Mouse (Mus musculus): ENCODE data around the gene Clba1. TPM values are rescaled to one million over a fixed set of nuclear protein-coding genes. Genes with fewer than 3 reads are reported as not detected.

The Clba1 gene
- total RNA-seq (2021): 1 to 10 TPM; 1.5 to 1.9 TPM

DNA sequence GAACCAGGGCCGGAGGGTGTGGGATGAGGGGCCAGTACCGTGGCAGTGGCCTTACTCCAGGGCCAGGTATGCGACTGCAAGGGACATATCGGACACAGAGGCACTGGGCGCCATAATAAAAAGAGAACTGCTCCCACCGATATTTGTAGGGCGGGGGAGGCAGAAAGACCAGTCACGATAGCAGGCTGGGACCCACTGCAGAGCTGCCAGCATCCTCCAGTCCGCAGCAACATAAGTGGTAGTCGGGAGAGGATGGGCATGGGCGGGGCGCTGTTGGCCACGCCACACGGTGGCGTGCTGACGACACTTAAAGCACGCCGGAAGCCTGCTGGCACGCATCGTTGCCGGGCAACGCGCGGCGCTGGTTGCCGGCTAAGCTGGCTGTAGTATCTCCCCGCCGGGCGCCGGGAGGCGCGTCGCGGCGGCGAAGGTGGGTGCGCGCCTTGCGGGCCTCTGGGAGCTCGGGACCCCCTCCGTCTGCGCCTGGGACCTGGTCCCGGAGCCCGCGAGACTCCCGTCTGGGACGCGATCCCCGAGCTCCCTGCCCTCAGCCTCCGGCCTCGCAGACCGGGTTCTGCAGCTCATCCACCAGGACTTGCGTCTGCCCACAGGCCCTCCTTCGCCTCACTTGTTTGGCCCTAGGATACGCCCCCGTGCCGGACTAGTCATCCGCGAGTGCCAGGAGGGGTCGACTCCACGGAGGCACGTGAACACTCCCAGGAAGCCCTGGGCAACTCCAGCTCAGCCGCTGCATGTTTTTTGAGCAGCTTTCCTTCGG, at the start of gene Clba1:
TSS of gene Clba1 (plus strand) at position 351 of the 778 bp plus-strand sequence.
- intact Hi-C loops (cut with DNase I): no loop called here
- DNase-seq (ENCODE audit: low spot score): peak; percentile 84

DNA sequence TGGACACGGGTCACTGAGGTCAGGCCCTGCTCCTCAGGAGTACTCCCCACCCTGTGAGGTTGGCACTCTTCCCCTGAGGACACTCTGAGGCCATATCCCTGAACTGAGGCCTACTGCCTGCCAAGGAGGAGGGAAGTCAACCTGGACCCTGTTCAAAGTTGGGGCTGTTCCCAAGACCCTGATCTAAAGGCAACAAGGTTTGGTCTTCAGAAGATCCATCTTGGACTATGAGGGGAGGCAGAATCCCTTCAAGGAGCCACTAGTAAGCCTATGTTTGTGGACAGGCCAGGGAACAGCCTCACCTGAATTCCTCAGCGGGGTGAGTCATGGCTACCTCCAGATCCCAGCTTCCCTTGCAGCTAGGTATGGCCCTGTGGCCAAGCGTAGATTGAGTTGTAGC, 49.3 kb upstream of the Clba1 start:
- intact Hi-C loops (cut with DNase I): no loop called here
- no peak for DNase-seq (ENCODE audit: low spot score)

DNA sequence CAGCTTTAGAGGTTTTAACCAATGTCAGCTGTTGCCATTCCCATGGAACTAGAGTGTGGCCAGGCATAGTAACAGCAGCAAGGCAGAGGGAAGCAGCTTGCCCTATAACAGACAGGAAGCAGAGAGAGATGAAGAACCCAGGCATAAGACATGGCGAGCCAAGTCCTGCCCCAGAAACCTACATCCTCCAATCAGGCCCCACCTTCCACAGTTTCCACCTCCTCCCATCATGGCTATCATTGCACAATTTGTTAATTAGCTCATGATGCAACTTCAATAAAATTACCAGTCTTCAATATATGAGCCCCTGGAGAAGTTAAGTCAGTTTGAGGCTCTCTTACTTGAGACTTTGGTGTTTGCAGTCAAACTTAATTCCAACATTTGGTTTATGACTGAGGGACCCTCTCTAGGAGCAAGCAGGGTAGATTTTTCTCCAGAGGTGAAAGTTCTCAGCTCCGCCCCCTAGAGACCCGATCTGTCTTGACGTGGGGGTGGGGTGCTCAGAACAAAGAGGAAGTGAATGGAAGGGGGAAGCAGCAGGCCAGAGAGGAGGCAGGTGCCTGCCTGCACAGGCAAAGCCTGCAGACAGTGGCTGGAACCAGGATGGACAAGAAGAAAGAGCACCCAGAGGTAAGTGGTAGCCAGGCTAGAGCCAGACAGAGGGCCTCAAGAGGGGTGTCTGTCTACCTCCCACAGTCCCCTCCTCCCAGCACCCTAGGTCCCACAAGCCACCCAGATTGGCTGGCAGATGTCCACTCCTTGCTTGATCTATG, 48.4 kb upstream of the Clba1 start, which contains the start of gene Pld4:
TSS of gene Pld4 (plus strand) at position 502 of the 773 bp plus-strand sequence.
- DNase-seq (ENCODE audit: low spot score): peak; percentile 10
- intact Hi-C loops (cut with DNase I): no loop called here

DNA sequence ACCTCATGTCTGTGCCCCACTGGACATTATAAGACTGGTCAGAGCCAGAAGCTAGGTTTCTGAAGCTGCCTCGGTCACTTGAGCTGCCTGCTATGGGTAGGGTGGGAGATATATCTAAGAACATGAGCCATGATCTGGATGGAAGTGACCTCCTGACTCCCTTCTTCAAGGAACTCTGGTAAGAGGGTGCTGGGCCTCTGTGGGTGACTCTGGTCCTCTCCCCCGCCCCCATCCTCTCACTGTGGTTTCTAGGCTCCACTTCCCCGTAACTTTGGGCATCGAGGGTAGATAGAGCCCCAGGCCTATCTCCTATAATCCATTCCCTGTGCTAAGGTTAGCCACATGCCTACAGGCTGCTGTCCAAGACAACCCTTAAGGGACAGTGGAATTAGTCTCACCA, 47.3 kb upstream of the Clba1 start:
- no peak for DNase-seq (ENCODE audit: low spot score)
- intact Hi-C loops (cut with DNase I): no loop called here

DNA sequence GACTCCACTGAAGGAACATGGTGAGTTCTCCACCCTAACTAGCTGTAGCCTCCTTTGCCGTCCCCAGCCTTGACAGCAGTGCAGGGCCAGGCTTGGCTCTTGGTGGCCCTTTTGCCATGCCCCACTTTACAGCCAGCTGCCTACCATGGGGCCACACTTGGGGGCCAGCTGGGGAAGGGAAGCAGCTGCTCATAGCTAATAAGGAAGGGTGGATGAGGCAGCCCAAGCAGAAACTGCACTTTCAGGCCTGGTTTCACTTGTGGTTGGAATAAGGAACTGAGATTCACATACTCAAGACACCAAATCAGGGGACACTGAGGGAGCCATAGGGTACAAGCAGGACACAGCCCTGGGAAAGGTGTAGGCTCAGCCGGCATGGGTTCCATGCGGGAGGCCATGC, 46.7 kb upstream of the Clba1 start:
- intact Hi-C loops (cut with DNase I): no loop called here
- DNase-seq (ENCODE audit: low spot score): peak; percentile 17

DNA sequence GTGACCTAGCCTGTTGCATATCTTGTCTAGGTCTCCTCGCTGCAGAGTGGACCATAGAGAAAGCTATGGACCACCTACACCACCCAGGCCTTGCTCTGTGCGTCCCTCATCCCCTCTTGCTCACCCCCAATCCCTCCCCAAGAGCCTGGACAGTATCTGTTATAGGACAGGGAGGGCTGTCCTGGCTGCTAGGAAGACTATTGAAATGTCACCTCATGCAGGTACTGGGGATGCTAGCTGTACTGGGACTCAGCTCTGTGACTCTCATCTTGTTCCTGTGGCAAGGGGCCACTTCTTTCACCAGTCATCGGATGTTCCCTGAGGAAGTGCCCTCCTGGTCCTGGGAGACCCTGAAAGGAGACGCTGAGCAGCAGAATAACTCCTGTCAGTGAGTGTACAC, 45.6 kb upstream of the Clba1 start:
- intact Hi-C loops (cut with DNase I): no loop called here
- DNase-seq (ENCODE audit: low spot score): no peak

DNA sequence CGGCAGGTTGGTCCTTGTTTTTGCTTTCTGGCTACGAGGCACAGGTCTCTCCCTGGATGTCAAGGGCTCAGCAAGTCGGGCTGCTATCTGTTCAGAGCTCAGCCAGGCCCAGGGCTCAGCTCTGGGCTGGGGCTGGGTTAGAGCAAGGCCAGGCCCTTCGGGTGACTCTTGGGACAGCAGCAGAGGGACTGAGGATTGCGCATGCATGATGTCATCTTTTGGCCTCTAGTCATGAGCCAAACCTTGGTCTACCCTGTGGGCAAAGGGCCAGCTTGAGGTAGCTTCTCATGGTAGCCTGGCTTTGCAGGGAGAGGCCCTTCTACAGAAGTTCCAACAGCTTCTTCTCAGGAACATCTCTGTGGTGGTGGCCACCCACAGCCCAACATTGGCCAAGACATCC, 44.6 kb upstream of the Clba1 start:
- intact Hi-C loops (cut with DNase I): no loop called here
- no peak for DNase-seq (ENCODE audit: low spot score)

DNA sequence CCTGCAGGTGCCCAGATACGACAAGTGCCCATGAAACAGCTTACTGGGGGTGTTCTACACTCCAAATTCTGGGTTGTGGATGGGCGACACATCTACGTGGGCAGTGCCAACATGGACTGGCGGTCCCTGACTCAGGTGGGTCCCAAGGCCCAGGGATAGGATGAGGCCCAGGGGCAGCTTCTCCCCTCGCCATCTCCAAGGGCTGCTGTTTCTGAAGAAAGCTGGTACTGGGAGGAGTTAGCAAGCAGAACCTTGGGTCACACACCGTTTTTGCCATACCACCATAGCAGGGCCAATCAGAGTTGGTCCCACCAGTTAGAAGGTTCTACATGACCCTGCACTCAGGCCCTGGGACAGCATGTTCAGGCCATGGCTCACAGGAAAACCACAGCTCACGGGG, 43.7 kb upstream of the Clba1 start:
- DNase-seq (ENCODE audit: low spot score): no peak
- intact Hi-C loops (cut with DNase I): no loop called here

DNA sequence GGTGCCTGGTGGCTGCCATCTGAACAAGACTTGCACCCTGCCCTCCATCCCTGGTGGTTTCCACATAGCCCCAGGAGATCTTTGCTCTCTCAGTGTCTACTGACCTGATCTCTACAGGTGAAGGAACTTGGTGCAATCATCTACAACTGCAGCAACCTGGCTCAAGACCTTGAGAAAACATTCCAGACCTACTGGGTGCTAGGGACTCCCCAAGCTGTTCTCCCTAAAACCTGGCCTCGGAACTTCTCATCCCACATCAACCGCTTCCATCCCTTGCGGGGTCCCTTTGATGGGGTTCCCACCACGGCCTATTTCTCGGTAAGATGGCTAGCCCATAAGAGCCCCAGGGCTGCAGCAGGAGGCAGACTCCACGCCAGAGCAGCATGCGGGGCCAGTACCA, 42.2 kb upstream of the Clba1 start:
- DNase-seq (ENCODE audit: low spot score): no peak
- intact Hi-C loops (cut with DNase I): no loop called here

DNA sequence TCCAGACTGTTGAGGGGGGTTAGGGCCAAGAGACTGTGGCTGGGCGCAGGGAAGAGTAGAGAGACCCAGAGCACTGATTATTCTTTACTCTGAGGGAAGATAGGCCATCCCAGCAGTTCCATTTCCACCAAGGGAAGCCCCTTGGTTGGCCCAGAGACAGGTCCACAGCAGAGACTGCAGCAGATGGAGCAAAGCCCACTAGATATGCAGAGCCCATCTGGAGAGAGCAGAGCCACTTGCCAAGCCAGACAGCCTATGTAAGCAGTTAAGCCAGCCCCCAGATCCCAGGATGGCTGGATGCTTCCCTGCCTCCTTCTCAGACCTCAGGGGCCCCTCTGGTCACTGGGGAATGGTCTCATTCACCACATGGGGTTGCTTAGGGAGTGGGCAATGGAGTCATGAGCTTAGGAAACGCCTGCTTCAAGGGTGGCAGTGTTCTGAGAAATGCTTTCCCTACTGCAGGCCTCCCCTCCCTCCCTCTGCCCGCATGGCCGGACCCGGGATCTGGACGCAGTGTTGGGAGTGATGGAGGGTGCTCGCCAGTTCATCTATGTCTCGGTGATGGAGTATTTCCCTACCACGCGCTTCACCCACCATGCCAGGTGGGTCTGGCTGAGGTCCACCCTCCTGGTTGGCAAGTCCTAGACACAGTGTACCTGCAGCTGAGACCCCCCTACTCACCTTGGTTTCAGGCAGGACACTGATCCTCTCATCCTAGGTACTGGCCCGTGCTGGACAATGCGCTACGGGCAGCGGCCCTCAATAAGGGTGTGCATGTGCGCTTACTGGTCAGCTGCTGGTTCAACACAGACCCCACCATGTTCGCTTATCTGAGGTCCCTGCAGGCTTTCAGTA, 41.5 kb upstream of the Clba1 start:
- intact Hi-C loops (cut with DNase I): no loop called here
- no peak for DNase-seq (ENCODE audit: low spot score)

DNA sequence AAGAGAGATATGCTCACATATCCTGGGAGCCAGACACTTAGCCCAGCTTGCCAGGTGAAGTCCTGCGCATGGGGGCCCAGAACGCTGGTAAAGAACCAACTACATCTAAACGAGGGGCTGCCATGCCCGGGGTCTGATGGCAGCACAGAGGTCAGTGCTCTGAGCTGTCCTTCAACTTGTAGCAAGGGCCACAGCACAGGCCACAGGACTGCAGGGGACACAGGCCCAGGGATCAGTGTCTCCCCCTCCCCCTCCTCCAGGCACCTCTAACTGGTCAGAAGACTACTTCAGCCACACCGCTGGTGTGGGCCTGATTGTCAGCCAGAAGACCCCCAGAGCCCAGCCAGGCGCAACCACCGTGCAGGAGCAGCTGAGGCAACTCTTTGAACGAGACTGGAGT, 40.6 kb upstream of the Clba1 start:
- DNase-seq (ENCODE audit: low spot score): no peak
- intact Hi-C loops (cut with DNase I): no loop called here

DNA sequence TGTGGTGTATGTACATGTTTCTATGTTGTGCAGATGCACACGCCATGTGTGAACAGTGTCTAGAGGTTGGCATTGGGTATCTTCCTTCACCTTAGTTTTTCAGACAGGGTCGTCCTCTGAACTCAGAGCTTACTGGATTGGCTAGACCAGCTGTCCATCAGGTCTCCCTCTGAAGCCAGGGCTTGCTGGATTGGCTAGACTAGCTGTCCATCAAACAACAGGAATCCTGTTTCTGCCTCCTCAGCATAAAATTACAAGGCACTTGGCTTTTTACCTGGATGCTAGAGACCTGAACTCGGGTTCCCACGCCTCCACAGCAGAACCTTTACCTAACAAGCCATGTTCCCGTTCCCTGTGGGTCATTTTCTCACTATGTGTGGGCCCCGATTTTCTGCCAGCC, 39.7 kb upstream of the Clba1 start:
- intact Hi-C loops (cut with DNase I): no loop called here
- DNase-seq (ENCODE audit: low spot score): no peak

DNA sequence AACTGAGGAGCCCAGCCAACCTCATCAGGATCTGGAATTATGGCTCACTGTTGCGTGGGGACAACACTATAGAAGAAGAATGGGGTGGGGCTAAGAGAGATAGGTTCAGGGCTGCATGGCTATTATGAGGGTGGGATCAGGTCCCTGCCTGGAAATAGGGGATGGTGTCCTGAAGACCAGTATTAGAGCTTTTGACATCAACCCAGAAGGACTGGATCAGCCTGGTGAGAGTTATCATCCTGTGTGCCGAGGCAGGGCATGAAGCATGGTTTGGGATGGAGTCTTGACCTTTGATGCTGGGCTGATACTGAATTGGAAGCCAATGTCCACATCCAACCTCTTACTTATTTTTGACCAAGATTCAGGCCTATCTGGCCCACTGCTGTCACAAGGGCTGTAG, 39.0 kb upstream of the Clba1 start:
- DNase-seq (ENCODE audit: low spot score): no peak
- intact Hi-C loops (cut with DNase I): no loop called here

DNA sequence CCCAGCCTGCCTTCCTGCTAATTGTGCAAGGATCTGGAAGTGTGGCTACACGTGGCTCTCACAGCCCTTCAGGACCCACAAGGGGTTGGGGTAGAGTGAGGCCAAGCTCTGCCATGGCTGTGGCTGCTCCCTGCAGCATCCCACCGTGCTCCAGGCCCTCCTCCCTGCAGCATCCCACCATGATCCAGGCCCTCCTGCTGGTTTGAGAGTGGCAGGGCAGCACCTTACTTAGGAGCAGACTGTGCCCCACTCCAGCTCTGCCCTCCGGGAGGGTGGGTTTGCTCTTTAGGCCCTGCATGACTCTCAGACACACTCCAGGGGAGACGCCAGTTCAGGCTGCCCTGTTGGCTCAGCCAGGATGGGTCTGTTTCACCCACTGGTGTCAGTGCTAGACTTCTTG, 38.3 kb upstream of the Clba1 start:
- intact Hi-C loops (cut with DNase I): no loop called here
- no peak for DNase-seq (ENCODE audit: low spot score)

DNA sequence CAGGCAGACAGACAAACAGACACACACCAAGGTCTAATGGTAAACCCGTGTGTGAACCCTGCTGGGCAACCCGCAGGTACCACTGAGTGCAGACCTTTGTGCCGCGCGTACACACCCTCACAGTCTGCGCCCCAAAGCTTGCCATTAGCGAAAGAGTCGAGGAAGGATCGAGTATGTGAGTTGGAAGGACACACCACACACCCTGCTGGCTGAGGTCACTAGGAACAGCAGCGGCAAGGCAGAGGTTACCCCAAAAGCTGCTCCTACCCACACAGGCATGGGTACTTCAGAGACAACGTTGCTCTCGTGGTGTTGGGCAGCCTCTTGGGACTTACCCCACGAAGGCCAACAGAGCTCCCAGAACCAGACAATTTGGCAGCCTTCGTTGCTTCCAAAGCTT, 36.4 kb upstream of the Clba1 start:
- DNase-seq (ENCODE audit: low spot score): no peak
- intact Hi-C loops (cut with DNase I): no loop called here

DNA sequence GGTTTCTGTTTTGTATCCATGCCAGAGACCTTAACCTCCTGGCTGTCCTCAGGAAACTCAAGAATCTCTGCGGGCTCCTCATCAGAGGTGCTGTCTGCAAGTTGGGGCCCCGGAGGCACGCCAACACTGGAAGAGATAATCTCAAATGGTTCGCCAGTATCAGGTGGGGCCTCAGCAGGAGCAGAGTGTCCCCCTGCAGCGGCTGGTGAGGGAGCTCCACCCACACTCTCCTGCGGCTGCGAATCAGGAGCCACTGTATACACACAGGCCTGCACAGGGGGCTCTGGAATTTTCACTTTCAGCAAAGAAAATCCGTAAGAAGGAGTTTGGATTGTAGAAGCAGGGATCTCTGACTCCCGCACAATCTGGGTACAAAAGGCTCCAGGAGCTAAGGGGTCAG, 35.4 kb upstream of the Clba1 start:
- intact Hi-C loops (cut with DNase I): no loop called here
- no peak for DNase-seq (ENCODE audit: low spot score)

DNA sequence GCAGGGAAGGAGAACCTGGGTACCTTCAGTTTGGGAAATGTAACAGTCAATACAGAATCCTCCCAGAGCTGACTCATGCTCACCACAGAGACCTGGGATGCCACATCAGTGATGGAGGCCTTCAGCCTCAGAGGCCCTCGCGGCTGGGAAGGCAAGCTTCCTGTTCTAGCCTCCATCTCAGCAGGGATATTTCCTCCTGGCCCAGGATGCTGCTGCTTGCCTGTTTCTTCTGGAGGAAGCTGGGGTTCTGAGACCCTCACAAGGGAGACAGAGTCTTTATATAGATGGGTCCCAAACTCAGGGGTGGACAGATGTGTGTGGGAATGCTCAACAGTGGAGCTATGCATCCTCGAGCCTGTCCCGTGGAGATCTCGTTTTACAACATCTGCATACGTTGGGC, 34.7 kb upstream of the Clba1 start:
- DNase-seq (ENCODE audit: low spot score): no peak
- intact Hi-C loops (cut with DNase I): no loop called here

DNA sequence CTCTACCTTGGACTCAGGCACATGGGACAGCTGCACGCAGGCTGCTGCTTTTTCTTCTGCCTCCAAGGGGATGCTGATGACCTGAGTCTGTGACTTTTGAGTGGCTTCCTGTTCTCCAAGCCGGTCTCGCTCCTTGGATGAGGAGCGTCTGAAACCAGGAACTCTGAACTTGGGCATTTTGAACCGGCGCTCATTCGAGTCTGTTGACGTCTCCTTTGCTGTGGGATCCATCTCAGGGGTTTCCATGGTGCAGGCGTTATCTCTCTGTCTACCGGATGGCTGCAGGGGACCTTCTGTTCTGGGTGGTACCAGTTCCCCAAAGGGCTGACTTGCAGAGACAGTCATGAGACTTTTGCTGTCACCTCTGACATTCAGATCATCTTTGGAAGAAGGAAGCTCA, 34.3 kb upstream of the Clba1 start:
- intact Hi-C loops (cut with DNase I): no loop called here

DNA sequence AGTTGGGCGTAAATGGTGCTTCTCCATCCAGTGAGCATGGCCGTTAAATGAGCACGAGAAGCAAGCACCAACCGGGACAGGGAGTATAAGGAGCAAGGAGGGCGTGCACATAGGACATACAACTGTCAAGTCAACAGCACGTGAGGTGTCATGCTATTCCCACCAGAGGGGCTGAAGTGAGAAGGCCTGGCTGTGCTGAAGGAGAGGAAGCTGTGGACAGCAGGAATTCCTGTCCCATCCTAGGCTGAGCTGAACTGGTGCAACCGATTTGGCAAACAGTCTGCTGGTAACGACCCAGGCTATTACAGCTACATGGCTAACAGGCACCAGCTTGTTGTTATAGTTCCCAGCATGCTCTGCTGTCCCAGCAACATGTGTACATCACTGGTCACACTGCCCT, 17.7 kb upstream of the Clba1 start:
- intact Hi-C loops (cut with DNase I): no loop called here
- no peak for DNase-seq (ENCODE audit: low spot score)

More for the DNA sequence above, 34.3 kb upstream of the Clba1 start:
- no peak for DNase-seq (ENCODE audit: low spot score)

DNA sequence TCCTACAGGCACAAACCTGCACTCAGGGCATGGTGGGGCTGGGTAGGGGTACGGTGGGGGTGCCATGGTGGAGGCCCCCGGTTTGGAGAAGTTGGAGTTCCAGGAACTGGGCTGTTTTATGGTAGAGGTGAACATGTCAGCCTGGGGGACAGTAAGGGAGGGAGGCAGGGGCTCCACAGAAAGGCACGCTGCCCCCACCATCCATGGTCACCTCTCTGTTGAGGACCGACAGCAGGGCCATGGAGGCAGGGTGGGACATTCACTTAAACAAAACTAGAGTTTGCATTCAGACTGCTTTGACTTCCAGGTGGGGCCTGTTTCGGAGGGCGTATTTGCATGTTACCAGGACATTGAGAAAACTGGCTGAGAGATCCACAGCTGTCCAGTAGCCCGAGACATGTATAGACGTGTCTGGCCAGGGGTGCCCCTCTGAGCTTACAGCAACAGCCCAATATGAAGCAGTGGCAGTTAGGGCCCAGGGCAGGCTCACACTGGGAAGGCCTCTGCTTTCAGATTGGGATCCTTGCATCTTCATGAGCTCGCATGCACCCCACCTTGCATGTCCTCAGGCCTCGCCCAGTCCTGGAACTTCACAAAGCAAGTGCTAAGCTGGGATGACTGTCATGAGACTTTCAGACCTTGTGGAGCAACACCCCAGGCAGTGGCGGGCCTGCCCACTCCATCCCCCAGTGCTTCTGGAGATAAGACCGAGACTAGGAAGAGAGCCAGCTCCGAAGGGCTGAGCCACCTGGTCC, 15.0 kb upstream of the Clba1 start:
- intact Hi-C loops (cut with DNase I): no loop called here
- DNase-seq (ENCODE audit: low spot score): peak; percentile 71
